Mouse (Mus musculus): ENCODE results near the gene Pitpnm2. TPM values are rescaled to one million over a fixed set of nuclear protein-coding genes. Genes with fewer than 3 reads are reported as not detected.
"Not testable (repeated sequence)": the region's sequence is repeated elsewhere in the genome, so short reads cannot be mapped to it uniquely, and the experiment has no call there.

Pitpnm2 gene
- polyA plus RNA-seq, 1 experiment from 2014 or later: 9.2 TPM

- no peak overlapping the region for H3K9ac ChIP-seq (replicated peaks; ENCODE audit: low read depth)
- no peak for ATAC-seq
- no peak overlapping the region for H3K4me3 ChIP-seq (ENCODE audit: low read depth, low read length)
- no peak for DNase-seq (ENCODE audit: low spot score)
- H3K36me3 ChIP-seq (ENCODE audit: insufficient read depth, low read length): no peaks in the 10 kb centered on the region; the same call in 1 of the 2 replicates
- peaks cover 37% of the 10 kb centered on the region for H3K4me1 ChIP-seq (ENCODE audit: insufficient read depth, low read depth, low read length)
- no peaks in the 10 kb centered on the region for H3K27me3 ChIP-seq (replicated peaks; ENCODE audit: insufficient read depth, low read length)
- TF ChIP-seq EP300 (IDR thresholded peaks at IDR 0.05) (no peak), CTCF (IDR thresholded peaks at IDR 0.05) (no peak)
- no peaks in the 10 kb centered on the region for H3K9me3 ChIP-seq (ENCODE audit: low read length)
- 92% methylated on average over 5 of the region's 5 CpGs for WGBS
- H3K4me2 ChIP-seq (replicated peaks; ENCODE audit: low read depth, low read length): no peak overlapping the region
- peak overlapping the region; percentile 66; the same call in 1 of the 2 replicates for H3K27ac ChIP-seq (ENCODE audit: low read length)
These were observed 29.0 kb downstream of the Pitpnm2 start for GRCm38 (mm10) chr5:124220551-124220950.

- no peaks in the 10 kb centered on the region for H3K27me3 ChIP-seq (replicated peaks; ENCODE audit: insufficient read depth, low read length)
- no peak for ATAC-seq
- no peak overlapping the region for H3K4me2 ChIP-seq (replicated peaks; ENCODE audit: low read depth, low read length)
- no peaks in the 10 kb centered on the region for H3K36me3 ChIP-seq (ENCODE audit: insufficient read depth, low read length)
- no peaks in the 10 kb centered on the region for H3K9me3 ChIP-seq (ENCODE audit: low read length)
- no peak overlapping the region for H3K27ac ChIP-seq (ENCODE audit: low read length)
- DNase-seq (ENCODE audit: low spot score): no peak
- H3K4me1 ChIP-seq (ENCODE audit: insufficient read depth, low read depth, low read length): peaks cover 41% of the 10 kb centered on the region
- WGBS: 86% methylated on average over 10 of the region's 10 CpGs
- H3K4me3 ChIP-seq (ENCODE audit: low read depth, low read length): no peak overlapping the region
- H3K9ac ChIP-seq (replicated peaks; ENCODE audit: low read depth): no peak overlapping the region
- TF ChIP-seq EP300 (IDR thresholded peaks at IDR 0.05): no peak
- TF ChIP-seq CTCF (IDR thresholded peaks at IDR 0.05): no peak
These were observed 30.1 kb downstream of the Pitpnm2 start for GRCm38 (mm10) chr5:124219431-124219830.

GRCm38 (mm10) chr5:124218986-124219385 is 30.6 kb downstream of the Pitpnm2 start:
- H3K27me3 ChIP-seq (replicated peaks; ENCODE audit: insufficient read depth, low read length): no peaks in the 10 kb centered on the region
- H3K36me3 ChIP-seq (ENCODE audit: insufficient read depth, low read length): no peaks in the 10 kb centered on the region
- no peak overlapping the region for H3K9ac ChIP-seq (replicated peaks; ENCODE audit: low read depth)
- ATAC-seq: 0 out of 2 replicates have a peak, but pooled peaks have one; percentile 8
- WGBS: 16% methylated on average over 7 of the region's 7 CpGs
- no peak for TF ChIP-seq CTCF (IDR thresholded peaks at IDR 0.05)
- TF ChIP-seq EP300 (IDR thresholded peaks at IDR 0.05): no peak
- no peak overlapping the region for H3K27ac ChIP-seq (ENCODE audit: low read length)
- peaks cover 41% of the 10 kb centered on the region for H3K4me1 ChIP-seq (ENCODE audit: insufficient read depth, low read depth, low read length)
- no peak overlapping the region for H3K4me3 ChIP-seq (ENCODE audit: low read depth, low read length)
- H3K4me2 ChIP-seq (replicated peaks; ENCODE audit: low read depth, low read length): no peak overlapping the region
- H3K9me3 ChIP-seq (ENCODE audit: low read length): no peaks in the 10 kb centered on the region
- peak; percentile 62 for DNase-seq (ENCODE audit: low spot score)

- H3K4me1 ChIP-seq (ENCODE audit: insufficient read depth, low read depth, low read length): peaks cover 35% of the 10 kb centered on the region
- H3K9me3 ChIP-seq (ENCODE audit: low read length): no peaks in the 10 kb centered on the region
- no peaks in the 10 kb centered on the region for H3K27me3 ChIP-seq (replicated peaks; ENCODE audit: insufficient read depth, low read length)
- no peaks in the 10 kb centered on the region for H3K36me3 ChIP-seq (ENCODE audit: insufficient read depth, low read length)
- no peak for TF ChIP-seq CTCF (IDR thresholded peaks at IDR 0.05)
- no peak for TF ChIP-seq EP300 (IDR thresholded peaks at IDR 0.05)
- DNase-seq (ENCODE audit: low spot score): no peak
- ATAC-seq: no peak
- no peak overlapping the region for H3K27ac ChIP-seq (ENCODE audit: low read length)
- H3K4me2 ChIP-seq (replicated peaks; ENCODE audit: low read depth, low read length): no peak overlapping the region
- 55% methylated on average over 8 of the region's 8 CpGs for WGBS
- no peak overlapping the region for H3K9ac ChIP-seq (replicated peaks; ENCODE audit: low read depth)
- H3K4me3 ChIP-seq (ENCODE audit: low read depth, low read length): no peak overlapping the region
These were observed 31.9 kb downstream of the Pitpnm2 start for GRCm38 (mm10) chr5:124217566-124218249.

- H3K9me3 ChIP-seq (ENCODE audit: low read length); ATAC-seq; H3K36me3 ChIP-seq (ENCODE audit: insufficient read depth, low read length); H3K27me3 ChIP-seq (replicated peaks; ENCODE audit: insufficient read depth, low read length); DNase-seq (ENCODE audit: low spot score); H3K4me3 ChIP-seq (ENCODE audit: low read depth, low read length); H3K27ac ChIP-seq (ENCODE audit: low read length); H3K9ac ChIP-seq (replicated peaks; ENCODE audit: low read depth); H3K4me2 ChIP-seq (replicated peaks; ENCODE audit: low read depth, low read length): not testable (repeated sequence)
- H3K4me1 ChIP-seq (ENCODE audit: insufficient read depth, low read depth, low read length): peaks cover 31% of the 10 kb centered on the region
- 80% methylated on average over 5 of the region's 5 CpGs for WGBS
These were observed 32.5 kb downstream of the Pitpnm2 start for GRCm38 (mm10) chr5:124217092-124217491.

- ATAC-seq (no peak), DNase-seq (ENCODE audit: low spot score) (no peak)
- H3K27me3 ChIP-seq (replicated peaks; ENCODE audit: insufficient read depth, low read length): no peaks in the 10 kb centered on the region
- H3K36me3 ChIP-seq (ENCODE audit: insufficient read depth, low read length): no peaks in the 10 kb centered on the region
- no peak overlapping the region for H3K4me3 ChIP-seq (ENCODE audit: low read depth, low read length)
- WGBS: 86% methylated on average over 6 of the region's 6 CpGs
- H3K9ac ChIP-seq (replicated peaks; ENCODE audit: low read depth): no peak overlapping the region
- TF ChIP-seq CTCF (IDR thresholded peaks at IDR 0.05) (no peak), EP300 (IDR thresholded peaks at IDR 0.05) (no peak)
- no peak overlapping the region for H3K4me2 ChIP-seq (replicated peaks; ENCODE audit: low read depth, low read length)
- peaks cover 25% of the 10 kb centered on the region for H3K4me1 ChIP-seq (ENCODE audit: insufficient read depth, low read depth, low read length)
- no peak overlapping the region for H3K27ac ChIP-seq (ENCODE audit: low read length)
- no peaks in the 10 kb centered on the region for H3K9me3 ChIP-seq (ENCODE audit: low read length)
These were observed 33.2 kb downstream of the Pitpnm2 start for GRCm38 (mm10) chr5:124216403-124216802.

Measured in lung, postnatal 0 days (tissue).